Comparison of ENCODE assay signal across 8 mouse cellular contexts in genomic region chr15:99125711-99126080, GRCm38 (mm10). TPM values are rescaled to one million over a fixed set of nuclear protein-coding genes. Genes with fewer than 3 reads are reported as not detected.
DNase-seq lines count a peak whose midpoint lies in the region; ATAC-seq and TF ChIP-seq lines count a peak whose summit lies in the region.

TSS of gene Spats2 (plus strand) at chr15:99125916.

- WGBS in lung, postnatal 0 days, result under 1% methylated on average over 12 of the region's 12 CpGs
- 4% methylated on average over 12 of the region's 12 CpGs for WGBS in embryonic facial prominence, embryonic 11.5 days
- 2% methylated on average over 12 of the region's 12 CpGs for WGBS in hindbrain, embryonic 13.5 days
- WGBS in liver, embryonic 15.5 days (ENCODE audit: insufficient replicate concordance), result 3% methylated on average over 12 of the region's 12 CpGs

- peak within 1 kb of the TSS; percentile 89 for H3K27ac ChIP-seq in lung, postnatal 0 days (ENCODE audit: low read length)
- H3K27ac ChIP-seq in embryonic facial prominence, embryonic 11.5 days (replicated peaks; ENCODE audit: low read depth, low read length), result peak within 1 kb of the TSS; percentile 89
- H3K27ac ChIP-seq in hindbrain, embryonic 13.5 days, result peak within 1 kb of the TSS; percentile 96
- peak within 1 kb of the TSS; percentile 76 for H3K27ac ChIP-seq in liver, embryonic 15.5 days (replicated peaks)

- no peaks in the 10 kb centered on the region for H3K4me1 ChIP-seq in lung, postnatal 0 days (ENCODE audit: insufficient read depth, low read depth, low read length)
- H3K4me1 ChIP-seq in embryonic facial prominence, embryonic 11.5 days (ENCODE audit: control insufficient read depth, insufficient read depth, low read length), result peaks cover 5% of the 10 kb centered on the region
- peaks cover 38% of the 10 kb centered on the region for H3K4me1 ChIP-seq in hindbrain, embryonic 13.5 days (replicated peaks)
- H3K4me1 ChIP-seq in liver, embryonic 15.5 days (replicated peaks), result peaks cover 26% of the 10 kb centered on the region

- no peak for TF ChIP-seq EP300 in lung, postnatal 0 days (IDR thresholded peaks at IDR 0.05)

- no peaks in the 10 kb centered on the region for H3K27me3 ChIP-seq in lung, postnatal 0 days (replicated peaks; ENCODE audit: insufficient read depth, low read length)
- H3K27me3 ChIP-seq in embryonic facial prominence, embryonic 11.5 days (ENCODE audit: control insufficient read depth, insufficient read depth, low read length), result no peaks in the 10 kb centered on the region
- H3K27me3 ChIP-seq in hindbrain, embryonic 13.5 days, result no peaks in the 10 kb centered on the region; the same call in 1 of the 2 replicates
- peaks cover 35% of the 10 kb centered on the region for H3K27me3 ChIP-seq in liver, embryonic 15.5 days

- no peak for ATAC-seq in lung, postnatal 0 days
- ATAC-seq in embryonic facial prominence, embryonic 11.5 days (replicated peaks; ENCODE audit: insufficient number of reproducible peaks, low FRiP score, low TSS enrichment, low read depth), result no peak; the same call in 1 of the 2 replicates
- ATAC-seq in hindbrain, embryonic 13.5 days (ENCODE audit: low FRiP score), result no peak
- 0 out of 2 replicates have a peak, but pooled peaks have one; percentile 4 for ATAC-seq in liver, embryonic 15.5 days (ENCODE audit: insufficient read depth)
- no peak for ATAC-seq in inflammation-experienced regulatory T-cells, adult 6 months

- H3K4me3 ChIP-seq in lung, postnatal 0 days (ENCODE audit: low read depth, low read length), result peak within 1 kb of the TSS; percentile 88
- H3K4me3 ChIP-seq in embryonic facial prominence, embryonic 11.5 days (ENCODE audit: low read depth, low read length), result peak within 1 kb of the TSS; percentile 83
- H3K4me3 ChIP-seq in hindbrain, embryonic 13.5 days, result peak within 1 kb of the TSS; percentile 67
- peak within 1 kb of the TSS; percentile 71 for H3K4me3 ChIP-seq in liver, embryonic 15.5 days (replicated peaks)

- no peaks in the 10 kb centered on the region for H3K36me3 ChIP-seq in lung, postnatal 0 days (ENCODE audit: insufficient read depth, low read length)
- H3K36me3 ChIP-seq in embryonic facial prominence, embryonic 11.5 days (replicated peaks; ENCODE audit: control insufficient read depth, insufficient read depth, low read depth, low read length), result no peaks in the 10 kb centered on the region
- H3K36me3 ChIP-seq in hindbrain, embryonic 13.5 days, result no peaks in the 10 kb centered on the region
- H3K36me3 ChIP-seq in liver, embryonic 15.5 days (replicated peaks), result no peaks in the 10 kb centered on the region

- H3K9ac ChIP-seq in lung, postnatal 0 days (replicated peaks; ENCODE audit: low read depth), result peak within 1 kb of the TSS; percentile 83
- H3K9ac ChIP-seq in embryonic facial prominence, embryonic 11.5 days (replicated peaks; ENCODE audit: low read length), result peak within 1 kb of the TSS; percentile 92
- peak within 1 kb of the TSS; percentile 84 for H3K9ac ChIP-seq in hindbrain, embryonic 13.5 days
- H3K9ac ChIP-seq in liver, embryonic 15.5 days, result peak within 1 kb of the TSS; percentile 66

- no peaks in the 10 kb centered on the region for H3K9me3 ChIP-seq in lung, postnatal 0 days (ENCODE audit: low read length)
- no peaks in the 10 kb centered on the region for H3K9me3 ChIP-seq in embryonic facial prominence, embryonic 11.5 days (replicated peaks; ENCODE audit: control insufficient read depth, low read length)
- no peaks in the 10 kb centered on the region for H3K9me3 ChIP-seq in hindbrain, embryonic 13.5 days
- no peaks in the 10 kb centered on the region for H3K9me3 ChIP-seq in liver, embryonic 15.5 days (replicated peaks)

- no peak for DNase-seq in lung, postnatal 0 days (ENCODE audit: low spot score)
- DNase-seq in lung, postnatal 14 days, result no peak
- DNase-seq in embryonic facial prominence, embryonic 11.5 days (ENCODE audit: low spot score), result no peak
- DNase-seq in yolk sac, embryonic 10.5 days (ENCODE audit: low spot score), result no peak
- no peak for DNase-seq in spleen, postnatal 4 days (ENCODE audit: low spot score in 2 of 2)

- TF ChIP-seq CTCF in lung, postnatal 0 days (IDR thresholded peaks at IDR 0.05), result no peak

- peak within 1 kb of the TSS; percentile 85 for H3K4me2 ChIP-seq in lung, postnatal 0 days (replicated peaks; ENCODE audit: low read depth, low read length)
- peak within 1 kb of the TSS; percentile 45 for H3K4me2 ChIP-seq in embryonic facial prominence, embryonic 11.5 days (ENCODE audit: low read depth, low read length)
- H3K4me2 ChIP-seq in hindbrain, embryonic 13.5 days, result peak within 1 kb of the TSS; percentile 62
- peak within 1 kb of the TSS; percentile 93 for H3K4me2 ChIP-seq in liver, embryonic 15.5 days

RNA-seq across cellular contexts. Expression of gene Spats2, which starts in this region (rescaled TPM):
- polyA plus RNA-seq in lung, postnatal 0 days (2015; fragmentation: Nextera tagmentation; extraction: Ambion mirVana), result 13.7 and 16.3 TPM in 2 replicates
- 59.6 and 68.5 TPM in 2 replicates for polyA plus RNA-seq in embryonic facial prominence, embryonic 11.5 days (2014; fragmentation: Nextera tagmentation; extraction: Ambion mirVana)
- 42.1 and 45.0 TPM in 2 replicates for polyA plus RNA-seq in hindbrain, embryonic 13.5 days (2015; fragmentation: Nextera tagmentation; extraction: Ambion mirVana)
- polyA plus RNA-seq in liver, embryonic 15.5 days (2015; fragmentation: Nextera tagmentation; extraction: Ambion mirVana), result 6.7 and 7.7 TPM in 2 replicates
- polyA plus RNA-seq in inflammation-experienced regulatory T-cells, adult 6 months (2017; shearing (Covaris generic)), result under 1 TPM in 1 of 3 experiments, not detected in 2; 0.17 TPM
